Mouse (Mus musculus) heart, postnatal 10 days (tissue): ENCODE measurements around the gene Smarcc1. TPM values are rescaled to one million over a fixed set of nuclear protein-coding genes. Genes with fewer than 3 reads are reported as not detected.

Experiments
- DNase-seq, 2 experiments: peaks; one replicate each; pipeline ENCODE4 v3.0.0; 2021
- intact Hi-C: fragments of 180-260 bp; cut with DNase I; formaldehyde crosslinking; loops from one replicate; pipeline ENCODE4 v1.15.1; 2025
- total RNA-seq, 2 experiments: library from RNA; stranded (reverse); gene quantifications; 2 replicates each; pipeline ENCODE4 v1.2.3; 2021

The Smarcc1 gene
- total RNA-seq, 2 experiments from 2014 or later: 42.1 to 47.5 TPM

- intact Hi-C loops: no loop called here
- DNase-seq: no peak
Measured at GRCm38 (mm10) chr9:110229112-110229511, 111.6 kb downstream of the Smarcc1 start.

- intact Hi-C loops: no loop called here
- DNase-seq: no peak
Measured at GRCm38 (mm10) chr9:110229566-110230248, 112.2 kb downstream of the Smarcc1 start.

GRCm38 (mm10) chr9:110230395-110231071, 113.0 kb downstream of the Smarcc1 start:
- intact Hi-C loops: no loop called here
- DNase-seq: no peak

- DNase-seq: no peak
- intact Hi-C loops: loop anchor here (5.0 kb wide), 1 partner anchor 62 kb away; no protein-coding TSS in a partner anchor
Measured at GRCm38 (mm10) chr9:110234962-110235361, 117.5 kb downstream of the Smarcc1 start.

- intact Hi-C loops: no loop called here
- no peak for DNase-seq
Measured at GRCm38 (mm10) chr9:110243221-110243833, 125.8 kb downstream of the Smarcc1 start, which contains the start of gene Cspg5. Cspg5 (plus strand) TSS chr9:110243783.

GRCm38 (mm10) chr9:110244567-110244888, 127.0 kb downstream of the Smarcc1 start:
- peak in 1 of 2 experiments; percentile 3 for DNase-seq
- intact Hi-C loops: no loop called here

GRCm38 (mm10) chr9:110244889-110245589, 127.5 kb downstream of the Smarcc1 start:
- peak; percentile 23 to 45 for DNase-seq
- intact Hi-C loops: no loop called here

- peak; percentile 43 to 60 for DNase-seq
- intact Hi-C loops: no loop called here
Measured at GRCm38 (mm10) chr9:110245590-110246320, 128.2 kb downstream of the Smarcc1 start.

GRCm38 (mm10) chr9:110246321-110246640, 128.8 kb downstream of the Smarcc1 start:
- intact Hi-C loops: no loop called here
- no peak for DNase-seq

GRCm38 (mm10) chr9:110247049-110247448, 129.5 kb downstream of the Smarcc1 start:
- intact Hi-C loops: no loop called here
- DNase-seq: no peak

- DNase-seq: no peak
Measured at GRCm38 (mm10) chr9:110248861-110249260, 131.4 kb downstream of the Smarcc1 start.

GRCm38 (mm10) chr9:110249823-110250543, 132.5 kb downstream of the Smarcc1 start:
- intact Hi-C loops: no loop called here
- no peak for DNase-seq

More at GRCm38 (mm10) chr9:110248861-110249260, 131.4 kb downstream of the Smarcc1 start:
- intact Hi-C loops: no loop called here

- intact Hi-C loops: no loop called here
- DNase-seq: no peak
Measured at GRCm38 (mm10) chr9:110250776-110251175, 133.3 kb downstream of the Smarcc1 start.

GRCm38 (mm10) chr9:110255407-110256019, 138.0 kb downstream of the Smarcc1 start:
- intact Hi-C loops: no loop called here
- DNase-seq: no peak

- no peak for DNase-seq
- intact Hi-C loops: no loop called here
Measured at GRCm38 (mm10) chr9:110258646-110259045, 141.1 kb downstream of the Smarcc1 start.

GRCm38 (mm10) chr9:110259118-110259517, 141.6 kb downstream of the Smarcc1 start:
- DNase-seq: no peak
- intact Hi-C loops: no loop called here

GRCm38 (mm10) chr9:110263181-110263580, 145.7 kb downstream of the Smarcc1 start:
- no peak for DNase-seq
- intact Hi-C loops: no loop called here

- intact Hi-C loops: no loop called here
Measured at GRCm38 (mm10) chr9:110264991-110265390, 147.5 kb downstream of the Smarcc1 start.

GRCm38 (mm10) chr9:110268416-110268815, 150.9 kb downstream of the Smarcc1 start:
- intact Hi-C loops: no loop called here
- DNase-seq: no peak

More at GRCm38 (mm10) chr9:110264991-110265390, 147.5 kb downstream of the Smarcc1 start:
- DNase-seq: no peak
